Mouse (Mus musculus): ENCODE measurements around the gene Olfr1501. TPM values are rescaled to one million over a fixed set of nuclear protein-coding genes. Genes with fewer than 3 reads are reported as not detected.

Gene Olfr1501
- total and polyA plus RNA-seq, 3 experiments = not detected

GRCm38 (mm10) chr19:13828447-13828846 is 22.0 kb downstream of the Olfr1501 start:
- H3K9ac ChIP-seq (ENCODE audit: insufficient read depth, low read depth) = no peak overlapping the region
- peak; percentile 32 for DNase-seq (ENCODE audit: extremely low read depth)
- H3K79me2 ChIP-seq (replicated peaks; ENCODE audit: control insufficient read depth, extremely low read depth, insufficient read depth, poor library complexity, severe bottlenecking) = no peaks in the 10 kb centered on the region
- in situ Hi-C loops (cut with MboI; ENCODE audit: low pct_ligation_motif_present, low pct_unique_long_range_greater_than_20kb, low sequenced_read_pairs) (no loop called here), dilution Hi-C loops (cut with MboI; ENCODE audit: extremely low pct_ligation_motif_present, extremely low pct_unique_long_range_greater_than_20kb, low sequenced_read_pairs) (no loop called here)
- no peaks in the 10 kb centered on the region for H3K27me3 ChIP-seq (replicated peaks)
- H3K9me3 ChIP-seq (replicated peaks; ENCODE audit: low read length) = no peaks in the 10 kb centered on the region
- no peak overlapping the region for H3K4me2 ChIP-seq (ENCODE audit: insufficient read depth, low read depth, poor library complexity, severe bottlenecking)
- peaks cover 0 to 5% of the 10 kb centered on the region in 2 experiments; a peak in 1 of 4 replicates for H3K4me1 ChIP-seq (ENCODE audit: control insufficient read depth in 1 of 2, insufficient read depth in 2 of 2)
- H3K4me3 ChIP-seq (replicated peaks in 1 of 3; ENCODE audit: low read depth in 2 of 3, low read length in 2 of 3, poor library complexity in 1 of 3) = no peak overlapping the region
- TF ChIP-seq NELFE (IDR thresholded peaks at IDR 0.05; ENCODE audit: low read depth, low read length) (no peak), ETS1 (conservative IDR thresholded peaks at IDR 0.05; ENCODE audit: low read depth, low read length) (peak; percentile 44), MAX (IDR thresholded peaks at IDR 0.05; ENCODE audit: low read length) (no peak), JUN (IDR thresholded peaks at IDR 0.05; ENCODE audit: insufficient read depth, low read depth, low read length) (no peak), CTCF (conservative IDR thresholded peaks at IDR 0.05 in 1 of 2, IDR thresholded peaks at IDR 0.05 in 1 of 2; ENCODE audit: low read depth in 2 of 2, low read length in 2 of 2) (no peak), EP300 (IDR thresholded peaks at IDR 0.05; ENCODE audit: low read length) (peak; percentile 37; the same call in 1 of the 2 replicates), ZNF384 (IDR thresholded peaks at IDR 0.05; ENCODE audit: low read depth, low read length) (peak; percentile 70), TBP (conservative IDR thresholded peaks at IDR 0.05; ENCODE audit: low read depth, low read length) (no peak), IRF4 (IDR thresholded peaks at IDR 0.05; ENCODE audit: low read depth, low read length) (no peak), BHLHE40 (IDR thresholded peaks at IDR 0.05; ENCODE audit: low read depth, low read length) (peak; percentile 51; the same call in 1 of the 2 replicates), UBTF (IDR thresholded peaks at IDR 0.05; ENCODE audit: low read depth, low read length) (no peak), SMC3 (IDR thresholded peaks at IDR 0.05; ENCODE audit: low read depth, low read length) (no peak)
- H3K27ac ChIP-seq (ENCODE audit: insufficient read depth, low read depth) = no peak overlapping the region
- no peaks in the 10 kb centered on the region for H3K36me3 ChIP-seq (replicated peaks in 1 of 2; ENCODE audit: control insufficient read depth in 1 of 2, insufficient read depth in 1 of 2, low read length in 1 of 2)

GRCm38 (mm10) chr19:13820847-13821246 is 29.6 kb downstream of the Olfr1501 start:
- no peaks in the 10 kb centered on the region for H3K36me3 ChIP-seq (replicated peaks in 1 of 2; ENCODE audit: control insufficient read depth in 1 of 2, insufficient read depth in 1 of 2, low read length in 1 of 2)
- H3K27me3 ChIP-seq (replicated peaks) = no peaks in the 10 kb centered on the region
- in situ Hi-C loops (cut with MboI; ENCODE audit: low pct_ligation_motif_present, low pct_unique_long_range_greater_than_20kb, low sequenced_read_pairs) (no loop called here), dilution Hi-C loops (cut with MboI; ENCODE audit: extremely low pct_ligation_motif_present, extremely low pct_unique_long_range_greater_than_20kb, low sequenced_read_pairs) (no loop called here)
- peak; percentile 31 for DNase-seq (ENCODE audit: extremely low read depth)
- no peak overlapping the region for H3K4me3 ChIP-seq (replicated peaks in 1 of 3; ENCODE audit: low read depth in 2 of 3, low read length in 2 of 3, poor library complexity in 1 of 3)
- no peaks in the 10 kb centered on the region for H3K79me2 ChIP-seq (replicated peaks; ENCODE audit: control insufficient read depth, extremely low read depth, insufficient read depth, poor library complexity, severe bottlenecking)
- no peak overlapping the region for H3K27ac ChIP-seq (ENCODE audit: insufficient read depth, low read depth)
- no peak overlapping the region for H3K4me2 ChIP-seq (ENCODE audit: insufficient read depth, low read depth, poor library complexity, severe bottlenecking)
- no peak for TF ChIP-seq MXI1 (IDR thresholded peaks at IDR 0.05; ENCODE audit: low read depth, low read length)
- H3K9me3 ChIP-seq (replicated peaks; ENCODE audit: low read length) = no peaks in the 10 kb centered on the region
- H3K4me1 ChIP-seq (ENCODE audit: control insufficient read depth in 1 of 2, insufficient read depth in 2 of 2) = peaks cover 0 to 5% of the 10 kb centered on the region in 2 experiments; a peak in 1 of 4 replicates
- no peak overlapping the region for H3K9ac ChIP-seq (ENCODE audit: insufficient read depth, low read depth)

GRCm38 (mm10) chr19:13819347-13819746 is 31.1 kb downstream of the Olfr1501 start, which contains the start of gene Olfr1499:
Gene Olfr1499 (minus strand): TSS chr19:13819447.
- no peaks in the 10 kb centered on the region for H3K36me3 ChIP-seq (replicated peaks in 1 of 2; ENCODE audit: control insufficient read depth in 1 of 2, insufficient read depth in 1 of 2, low read length in 1 of 2)
- H3K9ac ChIP-seq (ENCODE audit: insufficient read depth, low read depth) = no peak within 1 kb of the TSS
- H3K27me3 ChIP-seq (replicated peaks) = no peaks in the 10 kb centered on the region
- H3K79me2 ChIP-seq (replicated peaks; ENCODE audit: control insufficient read depth, extremely low read depth, insufficient read depth, poor library complexity, severe bottlenecking) = no peaks in the 10 kb centered on the region
- no peaks in the 10 kb centered on the region for H3K9me3 ChIP-seq (replicated peaks; ENCODE audit: low read length)
- peaks cover 0 to 5% of the 10 kb centered on the region in 2 experiments; a peak in 1 of 4 replicates for H3K4me1 ChIP-seq (ENCODE audit: control insufficient read depth in 1 of 2, insufficient read depth in 2 of 2)
- no peak for TF ChIP-seq HCFC1 (IDR thresholded peaks at IDR 0.05; ENCODE audit: low read depth, low read length)
- no peak for TF ChIP-seq POLR2AphosphoS2 (IDR thresholded peaks at IDR 0.05; ENCODE audit: low read depth, low read length)
- no peak for TF ChIP-seq GABPA (IDR thresholded peaks at IDR 0.05; ENCODE audit: insufficient replicate concordance, low read depth, low read length)
- TF ChIP-seq PAX5 (IDR thresholded peaks at IDR 0.05; ENCODE audit: low read length) = no peak
- TF ChIP-seq NRF1 (IDR thresholded peaks at IDR 0.05; ENCODE audit: low read depth, low read length) = no peak
- TF ChIP-seq JUND (conservative IDR thresholded peaks at IDR 0.05; ENCODE audit: low read depth, low read length) = no peak
- no peak for TF ChIP-seq MXI1 (IDR thresholded peaks at IDR 0.05; ENCODE audit: low read depth, low read length)
- TF ChIP-seq USF1 (IDR thresholded peaks at IDR 0.05; ENCODE audit: low read depth, low read length) = no peak
- no peak for TF ChIP-seq JUN (IDR thresholded peaks at IDR 0.05; ENCODE audit: insufficient read depth, low read depth, low read length)
- no peak for TF ChIP-seq RAD21 (IDR thresholded peaks at IDR 0.05; ENCODE audit: low read depth, low read length)
- TF ChIP-seq TCF12 (IDR thresholded peaks at IDR 0.05; ENCODE audit: low read depth, low read length) = no peak
- no peak for TF ChIP-seq ZMIZ1 (IDR thresholded peaks at IDR 0.05; ENCODE audit: low read depth, low read length)
- TF ChIP-seq ZC3H11A (IDR thresholded peaks at IDR 0.05; ENCODE audit: low read depth, low read length) = no peak
- TF ChIP-seq UBTF (IDR thresholded peaks at IDR 0.05; ENCODE audit: low read depth, low read length) = no peak
- TF ChIP-seq ETS1 (conservative IDR thresholded peaks at IDR 0.05; ENCODE audit: low read depth, low read length) = no peak
- no peak for TF ChIP-seq KAT2A (IDR thresholded peaks at IDR 0.05; ENCODE audit: insufficient replicate concordance, low read length)
- no peak for TF ChIP-seq BHLHE40 (IDR thresholded peaks at IDR 0.05; ENCODE audit: low read depth, low read length)
- dilution Hi-C loops (cut with MboI; ENCODE audit: extremely low pct_ligation_motif_present, extremely low pct_unique_long_range_greater_than_20kb, low sequenced_read_pairs) = no loop called here
- no peak within 1 kb of the TSS for H3K4me2 ChIP-seq (ENCODE audit: insufficient read depth, low read depth, poor library complexity, severe bottlenecking)
- in situ Hi-C loops (cut with MboI; ENCODE audit: low pct_ligation_motif_present, low pct_unique_long_range_greater_than_20kb, low sequenced_read_pairs) = no loop called here
- DNase-seq (ENCODE audit: extremely low read depth) = no peak
- H3K4me3 ChIP-seq (replicated peaks in 1 of 3; ENCODE audit: low read depth in 2 of 3, low read length in 2 of 3, poor library complexity in 1 of 3) = no peak within 1 kb of the TSS
- H3K27ac ChIP-seq (ENCODE audit: insufficient read depth, low read depth) = no peak within 1 kb of the TSS
